Mouse (Mus musculus): ENCODE measurements at regions not wholly inside any gene's neighbourhood (a gene's known extent, or its start where the extent isn't known, plus 50 kb on each side); places are given as distances from the start of the nearest gene placed in this dataset.

DNA sequence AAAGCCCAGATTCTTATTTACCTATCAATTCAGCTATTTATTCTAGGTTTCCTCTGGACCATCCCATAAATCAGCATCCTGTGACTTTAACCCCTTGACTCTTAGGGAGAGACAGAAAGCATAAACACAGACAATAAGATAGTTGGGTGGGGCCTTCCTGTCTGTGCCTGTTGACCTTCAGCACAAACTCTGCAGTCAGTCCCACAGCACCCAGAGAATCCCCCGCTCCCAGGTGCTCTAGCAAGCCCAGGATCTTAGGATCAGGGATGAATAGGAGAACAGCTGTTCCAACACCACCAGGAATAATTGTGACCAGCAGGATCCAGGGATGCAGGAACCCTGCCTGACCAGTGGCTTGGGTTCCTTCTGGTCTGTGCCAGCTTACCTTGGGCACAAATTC, 107.8 kb downstream of the Basp1 start:
- no peak for DNase-seq

DNA sequence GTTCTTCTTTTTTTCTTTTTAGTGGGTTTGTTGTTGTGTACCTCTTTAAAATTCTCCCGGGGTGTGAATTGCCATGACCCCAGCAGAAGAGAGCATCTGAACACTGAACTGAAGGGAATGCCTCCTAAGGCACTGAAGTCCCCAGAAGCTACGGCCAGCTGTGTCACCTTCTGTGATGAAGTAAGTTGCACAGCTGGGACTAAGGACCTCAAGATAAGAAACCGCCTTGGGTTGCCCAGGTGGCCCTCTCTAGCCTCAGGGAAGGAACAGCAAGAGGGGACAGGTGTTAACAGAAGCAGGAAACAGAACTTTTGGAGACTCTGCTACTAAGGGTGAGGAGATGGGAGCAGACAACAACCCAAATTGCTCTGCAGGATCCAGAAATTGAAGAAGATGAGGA, 110.2 kb downstream of the Basp1 start:
- no peak for DNase-seq

DNA sequence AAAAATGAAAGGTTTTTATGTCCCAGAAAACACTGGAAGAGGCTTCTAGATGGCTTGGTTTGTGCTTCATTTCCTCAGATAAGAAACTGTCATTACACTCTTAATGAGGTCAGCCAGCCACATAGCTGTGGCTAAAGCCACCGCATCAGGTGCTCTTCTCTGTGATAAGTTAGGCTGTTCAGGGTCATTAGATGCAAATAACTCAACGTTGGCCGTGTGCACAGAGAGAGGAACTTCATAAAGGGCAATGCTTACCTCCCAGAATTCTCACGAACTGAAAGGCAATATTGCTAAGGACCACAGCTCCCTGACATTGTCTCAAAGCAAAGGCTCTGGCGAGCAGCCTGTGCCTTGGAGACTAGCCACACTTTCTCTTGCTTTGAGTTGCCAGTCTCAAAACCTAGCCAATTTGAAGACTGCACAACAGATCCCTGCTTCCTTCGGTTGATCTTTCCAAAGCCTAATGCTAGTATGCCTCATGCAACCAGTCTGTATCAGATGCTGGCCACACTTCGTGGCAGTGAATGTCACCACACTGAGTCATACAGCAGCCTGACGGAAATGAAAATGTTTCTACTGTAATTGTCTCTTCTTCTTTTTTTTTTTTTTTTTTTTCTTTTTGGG, 110.8 kb downstream of the Basp1 start:
- DNase-seq: no peak

DNA sequence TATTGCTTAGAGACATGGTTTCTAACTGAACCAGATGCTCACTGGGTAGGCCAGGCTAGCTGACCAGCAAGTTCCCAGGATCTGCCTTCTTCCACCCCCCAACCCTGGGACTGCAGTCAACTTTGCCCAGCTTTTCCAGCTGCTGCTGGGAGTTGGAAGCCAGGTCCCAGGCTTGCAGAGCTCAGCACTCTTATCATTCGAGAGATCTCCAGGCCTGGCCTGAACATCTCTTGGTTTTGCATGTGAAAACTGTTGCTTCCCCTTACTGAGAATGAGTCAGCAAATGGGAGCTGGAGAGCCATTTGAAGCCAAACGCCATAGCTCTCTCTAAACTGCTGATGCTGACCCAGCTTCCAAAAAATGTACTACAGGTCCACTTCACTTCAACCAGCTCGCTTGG, 111.8 kb downstream of the Basp1 start:
- DNase-seq: no peak

DNA sequence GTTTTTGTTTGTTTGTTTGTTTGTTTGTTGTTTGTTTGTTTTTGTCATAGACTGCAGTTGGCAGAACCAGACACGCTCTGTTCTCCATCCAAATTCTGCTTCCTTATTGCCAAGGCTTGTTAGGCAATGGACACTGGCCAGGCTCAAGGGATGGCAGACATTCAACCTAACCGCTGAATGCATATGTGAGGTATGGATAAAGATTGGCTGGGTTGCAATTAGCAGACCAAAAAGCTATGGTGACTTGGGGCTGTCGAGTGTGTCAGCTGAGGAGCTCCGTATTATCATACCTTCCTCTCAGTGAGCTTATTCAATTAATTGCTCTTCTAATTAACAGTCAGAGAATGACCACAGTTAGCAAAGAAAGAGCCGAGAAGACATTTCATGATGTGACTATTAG, 116.3 kb downstream of the Basp1 start:
- DNase-seq: no peak

DNA sequence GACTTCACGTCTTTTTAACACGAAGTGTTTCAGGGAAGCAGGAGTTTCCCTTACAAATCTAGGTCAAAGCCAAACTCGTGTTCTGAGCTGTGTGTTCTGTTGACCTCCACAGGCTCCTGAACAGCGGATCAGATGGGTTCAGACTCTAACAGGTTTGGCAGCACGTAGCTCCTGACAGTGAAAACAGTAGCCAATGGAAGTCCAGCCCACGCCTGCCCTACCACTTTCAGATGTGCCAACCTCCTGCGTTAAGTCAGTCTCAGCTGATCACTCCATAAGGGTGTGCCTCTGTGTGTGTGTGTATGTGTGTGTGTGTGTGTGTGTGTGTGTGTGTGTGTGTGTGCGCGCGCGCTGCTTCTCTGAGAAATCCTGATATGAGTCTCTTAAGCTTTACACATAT, 116.8 kb downstream of the Basp1 start:
- DNase-seq: no peak

DNA sequence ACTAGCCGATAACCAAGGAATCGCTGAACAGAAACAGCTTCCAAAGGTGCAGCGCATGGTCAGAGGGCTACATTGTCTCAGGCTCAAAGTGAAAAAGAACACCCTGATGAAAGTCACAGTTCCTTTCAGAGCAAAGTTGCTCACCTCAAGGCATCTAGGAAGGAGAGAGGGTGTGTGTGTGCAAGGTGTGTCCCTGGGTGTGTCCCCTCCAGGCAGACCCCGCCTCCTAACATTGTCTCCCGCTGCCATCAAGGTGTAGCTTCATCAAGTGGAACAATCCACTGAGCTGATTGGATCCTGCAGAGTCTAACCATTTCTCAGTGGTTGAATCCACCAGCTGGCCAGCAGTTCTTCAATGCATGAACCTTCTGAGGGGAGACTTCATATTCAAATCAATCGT, 117.8 kb downstream of the Basp1 start:
- no peak for DNase-seq

DNA sequence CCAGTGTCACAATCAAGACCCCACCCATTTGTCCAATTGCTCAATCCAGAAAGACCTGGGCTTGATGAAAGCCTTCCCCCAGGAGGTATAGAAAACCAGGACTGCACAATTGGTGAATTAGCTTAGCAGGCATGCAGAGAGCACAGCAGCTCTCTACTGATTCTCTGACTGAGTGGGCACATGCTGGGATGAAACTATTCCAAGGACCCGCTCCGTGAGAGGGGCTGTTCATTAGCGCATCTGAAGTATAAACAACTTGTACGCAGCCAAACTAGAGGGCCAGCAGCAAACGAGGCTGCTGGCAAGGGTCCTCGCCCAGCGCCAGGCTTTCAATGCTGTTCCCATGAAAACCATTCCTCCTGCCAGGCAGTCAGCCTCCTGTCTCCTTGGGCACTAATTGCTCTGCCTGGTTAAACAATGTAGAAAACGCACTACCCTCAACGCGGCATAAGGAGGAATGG, 122.3 kb downstream of the Basp1 start:
- no peak for DNase-seq

DNA sequence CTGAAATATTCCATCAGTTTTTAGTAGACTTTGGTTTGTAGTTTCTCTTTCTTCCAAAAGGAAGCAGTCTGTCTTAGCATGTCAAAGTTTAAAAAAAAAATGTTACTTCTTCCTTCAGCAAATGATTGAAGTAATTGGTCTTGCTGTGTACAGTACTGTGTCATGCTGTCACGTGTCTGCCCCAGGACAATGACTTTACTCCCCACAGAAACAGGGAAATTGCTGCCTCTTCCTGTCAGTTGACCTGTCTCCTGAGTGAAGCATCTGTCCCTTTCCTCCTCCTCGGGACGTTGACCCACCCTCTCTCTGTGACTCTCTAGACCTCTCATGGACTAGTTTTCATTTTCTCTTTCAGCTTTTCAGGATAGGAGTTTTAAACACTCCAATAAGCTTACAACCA, 125.7 kb downstream of the Basp1 start:
- DNase-seq: peak; percentile 11 to 26

DNA sequence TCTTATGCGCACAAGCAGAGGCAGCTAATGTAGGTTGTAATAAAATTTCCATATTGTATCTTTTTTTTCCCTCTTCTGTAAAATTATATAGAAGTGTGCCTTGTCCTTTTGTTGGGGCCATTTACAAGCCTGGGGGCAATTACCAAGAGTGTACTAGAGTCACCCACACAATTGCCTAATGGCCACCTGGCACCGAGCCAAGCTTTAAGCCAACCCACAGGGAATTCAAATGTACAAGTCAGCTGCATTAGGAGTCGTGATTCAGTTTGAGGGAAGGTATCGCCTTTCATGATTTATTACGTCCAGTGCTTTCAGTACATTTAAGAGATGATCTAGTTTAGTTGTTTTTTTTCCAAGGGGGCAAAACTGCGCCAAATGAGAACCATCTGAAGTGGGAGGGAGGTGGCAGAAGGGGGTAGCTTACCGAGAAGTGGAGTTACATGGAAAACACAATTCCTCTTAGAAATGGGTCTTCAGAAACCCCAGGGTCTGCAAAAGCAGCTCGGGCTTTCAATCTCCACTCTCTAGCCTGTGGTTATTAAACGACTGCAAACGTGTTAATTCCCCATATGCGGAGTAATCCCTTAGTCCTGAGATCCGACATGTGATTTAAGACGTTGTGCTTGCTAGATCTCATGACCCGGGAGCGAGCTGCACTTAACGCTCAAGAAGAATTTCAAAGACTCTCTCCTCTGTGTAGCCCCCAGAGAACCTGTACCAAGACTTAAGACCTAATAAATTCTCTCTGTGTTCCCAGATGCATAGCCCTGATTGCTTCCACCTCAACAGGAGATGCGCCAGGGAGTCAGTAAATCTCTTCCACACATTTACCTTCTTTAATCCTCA, 129.0 kb downstream of the Basp1 start:
- peak; percentile 19 to 25 for DNase-seq

DNA sequence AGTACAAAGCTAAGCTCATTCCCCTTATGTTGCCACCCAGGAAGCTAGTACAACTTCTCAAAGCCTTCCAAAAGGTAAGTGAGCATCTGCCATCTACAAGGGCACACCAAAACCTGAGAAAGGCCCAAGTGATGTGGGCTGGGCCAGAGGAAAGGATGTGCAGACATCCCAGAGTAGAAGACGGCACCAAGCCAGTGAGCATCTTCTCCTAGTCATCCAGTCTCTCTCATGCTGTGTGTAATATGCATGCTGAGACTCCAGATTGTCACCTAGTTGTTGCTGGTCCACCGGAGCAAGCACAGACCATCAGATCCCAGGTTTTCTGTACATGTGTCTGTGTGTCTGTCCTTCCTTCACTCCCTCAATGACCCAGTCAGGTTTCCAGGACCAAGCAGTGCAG, 129.9 kb downstream of the Basp1 start:
- DNase-seq: no peak

DNA sequence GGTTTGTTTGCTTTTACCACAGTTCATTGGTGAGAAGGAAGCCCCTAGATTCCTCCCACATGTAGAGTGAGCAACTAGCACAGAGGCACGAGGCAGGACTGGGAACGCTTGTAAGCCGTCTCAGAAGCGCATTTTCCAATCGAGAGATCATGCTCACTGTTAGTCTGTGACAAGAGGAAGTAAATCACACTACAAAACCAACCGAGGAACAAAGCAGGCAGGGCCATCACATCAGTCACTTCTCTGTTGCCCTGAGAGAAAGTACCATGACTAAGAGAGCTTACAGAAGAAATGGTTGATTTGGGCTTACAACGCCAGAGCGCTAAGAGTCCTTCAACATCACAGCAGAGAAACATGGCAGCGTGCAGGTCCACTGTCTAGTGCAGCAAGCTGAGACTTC, 131.2 kb downstream of the Basp1 start:
- DNase-seq: no peak

DNA sequence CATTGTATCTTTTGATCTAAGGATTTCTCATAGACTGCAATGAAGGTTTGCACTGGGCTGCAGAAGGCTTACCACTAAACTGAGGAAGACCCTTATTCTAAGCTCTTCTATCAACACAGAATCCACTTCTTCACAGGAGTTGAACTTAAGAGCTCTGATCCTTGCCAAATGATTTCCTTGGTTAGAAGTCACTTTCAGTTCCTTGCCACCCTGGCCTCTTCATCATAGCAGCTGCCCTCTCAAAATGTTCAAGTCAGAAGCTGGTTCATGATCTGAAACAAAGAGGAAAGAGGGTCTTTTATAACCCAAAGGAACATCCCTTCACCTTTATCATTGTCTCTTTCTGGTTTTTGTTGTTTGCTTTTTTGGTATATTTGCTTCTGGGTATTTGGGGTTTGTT, 131.6 kb downstream of the Basp1 start:
- no peak for DNase-seq

DNA sequence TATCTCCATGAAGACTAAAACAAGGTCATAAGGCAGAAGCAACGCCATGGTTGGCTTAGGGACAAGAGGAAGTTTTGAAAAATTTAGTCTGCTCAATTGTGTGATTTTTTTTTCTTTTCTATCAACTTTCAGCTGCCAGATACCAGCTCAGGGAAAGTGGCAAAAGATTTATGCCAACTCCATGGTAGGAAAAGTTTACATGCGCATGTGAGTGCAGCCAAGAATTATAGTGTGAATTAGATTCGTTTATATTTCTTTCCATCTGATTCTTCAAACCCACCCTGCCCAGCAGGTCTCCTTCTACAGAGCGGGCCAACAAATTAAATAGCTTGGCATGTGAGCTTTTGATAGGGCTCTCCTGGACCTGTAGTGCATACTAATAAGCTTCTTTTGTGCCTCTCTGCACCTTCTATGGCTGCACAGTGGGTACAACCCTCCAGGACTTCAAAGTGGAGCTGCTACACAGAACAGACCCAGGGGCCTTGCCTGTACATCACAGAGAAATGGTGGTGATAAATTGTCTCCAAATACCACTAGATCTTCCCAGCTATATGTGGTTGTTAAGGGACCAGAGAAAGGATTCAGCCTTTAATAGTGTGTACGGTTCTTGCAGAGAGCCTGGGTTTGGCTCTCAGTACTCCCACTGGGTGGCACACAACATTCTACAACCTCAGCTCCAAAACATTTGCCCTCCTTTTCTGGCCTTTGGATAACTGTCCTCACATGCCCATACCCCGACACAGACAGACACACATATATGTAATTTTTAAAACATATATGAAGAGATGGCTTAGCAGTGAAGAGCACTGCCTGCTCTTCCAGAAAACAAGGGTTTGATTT, 135.0 kb downstream of the Basp1 start:
- DNase-seq: no peak

DNA sequence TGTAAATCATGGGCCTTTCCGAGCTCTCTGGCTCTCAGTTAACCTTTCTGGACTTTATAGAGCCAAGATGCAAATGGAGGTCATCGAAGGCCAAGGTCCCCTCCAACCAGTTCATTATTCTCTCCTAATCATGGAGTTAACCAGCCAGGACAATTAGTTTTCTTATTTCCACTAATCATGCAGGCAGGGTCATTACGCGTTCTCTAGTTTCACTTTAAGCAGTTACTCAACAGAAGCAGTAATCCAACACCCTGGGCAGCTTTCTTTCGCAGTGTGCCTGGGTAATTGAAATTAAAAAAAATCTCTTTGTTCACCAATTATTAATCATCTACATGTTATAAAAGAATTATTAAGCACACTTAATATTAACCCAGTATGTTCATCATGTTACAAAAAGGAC, 137.3 kb downstream of the Basp1 start:
- no peak for DNase-seq

DNA sequence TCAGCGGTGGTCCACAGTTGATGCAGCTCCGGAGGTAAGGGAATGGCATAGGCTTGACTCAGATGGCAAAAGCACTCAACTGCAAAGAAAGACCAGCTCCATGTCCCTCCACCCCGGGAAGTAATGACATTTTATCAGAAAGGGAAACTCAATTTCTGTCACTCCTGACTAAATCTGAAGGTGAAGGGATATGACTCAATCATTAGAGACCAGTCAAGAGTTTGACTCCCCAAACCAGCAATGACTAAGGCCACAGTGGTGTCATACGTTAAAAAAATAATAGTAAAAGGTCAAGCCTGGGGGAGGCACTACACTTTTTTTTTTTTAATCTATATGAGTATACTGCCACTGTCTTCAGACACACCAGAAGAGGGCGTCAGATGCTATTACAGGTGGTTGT, 141.7 kb downstream of the Basp1 start:
- no peak for DNase-seq

DNA sequence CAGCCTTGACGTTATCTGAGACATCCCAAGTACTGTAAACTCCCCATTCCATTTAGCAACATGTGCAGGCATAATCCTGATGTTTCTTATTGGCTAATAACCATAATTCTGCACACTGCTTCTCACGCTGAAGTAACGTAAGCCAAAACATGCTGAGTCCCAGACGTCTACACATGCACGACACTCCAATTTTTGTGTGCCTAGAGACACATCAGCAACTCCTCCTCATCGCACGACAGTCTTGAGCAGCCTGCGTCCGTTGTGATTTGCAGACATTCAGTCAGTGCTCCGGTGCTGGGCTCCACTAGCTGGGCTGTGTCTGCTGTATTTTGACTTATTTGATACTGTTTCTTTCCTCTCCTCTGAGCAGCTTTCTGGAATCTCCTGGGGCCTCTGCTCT, 143.2 kb downstream of the Basp1 start:
- DNase-seq: no peak

DNA sequence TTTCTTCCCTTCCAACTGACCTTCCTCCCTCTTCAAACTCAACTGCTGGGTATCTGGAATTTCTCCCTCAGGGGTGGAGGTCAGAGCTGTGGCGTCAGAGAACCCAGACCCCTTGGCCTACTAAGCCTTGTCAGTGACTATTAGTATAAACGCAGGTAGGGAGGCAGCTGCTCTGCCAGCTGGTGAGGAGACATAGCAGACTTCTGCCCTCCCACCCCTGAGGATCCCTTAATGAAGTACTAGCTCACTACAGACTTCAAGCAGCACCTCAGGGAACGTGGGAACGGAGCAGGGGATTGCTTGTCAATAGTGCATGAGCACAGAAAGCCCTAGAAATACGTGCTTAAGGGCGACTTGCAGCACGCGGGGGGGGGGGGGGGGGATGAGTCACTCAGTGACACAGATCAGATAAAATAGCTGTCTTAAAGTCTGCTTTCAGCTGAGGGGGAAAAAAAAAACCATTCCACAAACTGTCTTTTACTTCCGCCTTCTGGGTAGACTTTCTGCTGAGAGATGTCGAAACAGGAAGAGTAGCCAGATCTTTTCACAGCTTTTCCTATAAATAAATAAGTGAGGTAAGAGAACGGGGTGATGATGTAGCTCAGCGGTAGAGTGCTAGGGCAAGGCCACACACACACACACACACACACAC, 144.1 kb downstream of the Basp1 start:
- peak; percentile 7 to 26 for DNase-seq

DNA sequence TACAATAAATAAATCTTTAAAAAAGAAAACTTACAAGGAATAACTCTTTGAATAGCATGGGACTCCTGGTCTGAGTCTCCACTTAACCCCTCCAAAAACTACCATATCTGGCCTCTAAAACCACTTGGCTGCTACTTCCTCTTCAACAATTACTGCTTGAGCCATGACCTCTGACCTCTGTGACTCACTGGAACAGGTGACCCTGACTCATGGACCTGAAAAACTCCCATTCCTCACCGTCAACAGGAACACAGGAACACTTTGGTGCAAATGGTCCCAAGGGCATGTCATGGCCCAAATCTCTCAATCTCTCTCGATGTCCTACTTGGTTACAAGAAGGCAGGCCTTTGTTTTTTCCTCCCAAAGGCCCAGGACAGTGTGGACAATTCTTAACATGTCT, 145.1 kb downstream of the Basp1 start:
- peak; percentile 21 to 27 for DNase-seq

DNA sequence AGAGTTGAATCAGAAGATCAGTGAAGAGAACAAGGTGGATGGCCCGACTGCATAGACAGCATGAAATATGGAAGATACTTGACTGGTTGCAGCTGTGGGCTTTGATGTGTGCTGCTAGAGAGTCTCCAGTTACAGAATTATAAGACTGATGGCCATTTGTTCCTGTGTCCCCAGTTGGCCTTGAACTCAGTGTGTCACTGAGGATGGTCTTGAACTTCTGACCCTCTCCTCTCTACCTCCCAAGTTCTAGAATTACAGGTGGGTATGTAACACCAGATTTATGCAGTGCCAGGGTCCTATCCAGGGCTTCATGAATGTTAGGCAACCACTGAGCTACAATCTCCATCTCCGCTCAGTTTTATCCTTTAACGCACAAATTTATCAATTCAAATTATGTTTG, 146.1 kb downstream of the Basp1 start:
- DNase-seq: no peak

DNA sequence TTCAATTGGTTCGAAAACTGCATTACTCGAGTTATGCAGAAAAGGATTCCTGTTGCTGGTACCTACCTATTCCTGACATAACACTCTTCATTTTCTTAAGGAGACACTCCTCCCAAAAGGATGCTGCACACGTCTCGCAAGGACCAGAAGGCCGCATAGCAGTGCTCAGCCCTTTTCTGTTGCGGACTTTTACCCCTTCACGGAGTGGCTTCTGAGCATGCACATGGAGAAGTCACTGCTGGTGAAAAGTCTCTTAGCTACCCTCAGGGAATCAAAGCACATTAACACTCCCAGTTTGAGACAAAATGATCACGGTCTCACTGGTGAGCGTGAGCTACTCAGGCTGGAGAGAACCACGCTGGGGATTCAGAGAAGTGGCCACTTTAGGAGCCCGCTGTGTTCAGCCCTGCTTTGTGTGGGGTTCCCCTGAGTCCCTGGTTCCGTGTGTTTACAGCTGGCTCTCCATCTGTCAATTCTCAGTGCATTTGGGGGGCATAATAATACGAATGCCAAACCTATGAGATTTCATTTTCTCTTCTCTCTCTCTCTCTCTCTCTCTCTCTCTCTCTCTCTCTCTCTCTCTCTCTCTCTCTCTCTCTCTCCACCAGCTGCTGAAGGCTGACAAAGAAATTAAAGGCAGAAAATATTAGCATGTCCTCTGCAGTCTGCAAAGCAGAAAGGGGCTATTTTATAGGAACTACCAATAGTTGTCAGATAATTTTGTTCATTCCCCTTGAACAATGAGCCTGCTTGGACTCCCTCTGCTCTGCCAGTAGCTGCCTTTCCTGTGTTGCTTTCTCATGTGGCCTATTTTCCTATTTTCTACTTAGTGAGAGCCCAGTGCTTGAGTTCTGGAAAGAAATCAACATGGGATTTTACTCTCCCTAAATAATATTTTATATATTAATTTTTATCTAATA, 160.7 kb downstream of the Basp1 start:
- no peak for DNase-seq

DNA sequence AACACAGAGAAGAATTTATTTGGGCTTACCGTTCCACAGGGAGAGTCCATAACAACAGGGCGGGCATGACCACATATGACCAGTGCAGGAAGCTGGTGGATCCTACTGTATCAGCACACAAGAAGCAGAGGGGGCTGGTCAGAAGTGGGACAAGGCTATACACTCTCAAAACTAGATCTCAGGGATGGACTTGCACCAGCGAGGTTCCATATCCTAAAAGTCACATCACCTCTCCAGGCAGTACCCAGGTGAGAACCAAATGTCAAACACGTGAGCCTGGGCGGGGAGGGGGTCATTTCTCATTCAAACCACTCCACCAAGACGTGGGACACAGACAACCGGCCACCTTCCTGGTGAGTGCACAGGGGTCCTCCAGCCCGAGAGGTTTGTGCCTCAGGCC, 167.9 kb downstream of the Basp1 start:
- no peak for DNase-seq

All from lung, adult 18-20 months (tissue).